Mouse (Mus musculus) CH12.LX (cell line): ENCODE data around the gene Impg1. TPM values are rescaled to one million over a fixed set of nuclear protein-coding genes. Genes with fewer than 3 reads are reported as not detected.

ENCODE experiments used
- DNase-seq: peaks from one replicate; pipeline ENCODE4 v3.0.0-alpha.2; 2013; ENCODE audit errors: extremely low read depth
- H3K27ac ChIP-seq: 2 replicates; pipeline ENCODE4 v1.5.1; 2012; ENCODE audit warnings: low read depth, mild to moderate bottlenecking, control low read depth, moderate library complexity; ENCODE audit not compliant: insufficient read depth
- H3K27me3 ChIP-seq: replicated peaks from 2 replicates; pipeline ENCODE3; 2012; ENCODE audit warnings: inconsistent platforms
- H3K36me3 ChIP-seq, 2 experiments: replicated peaks in 1 of 2; 2 replicates each; pipeline versions ENCODE3 to v1.6.1; 2012; ENCODE audit warnings: inconsistent platforms in 1 of 2, low read length in 1 of 2, mild to moderate bottlenecking in 1 of 2, mixed read lengths in 1 of 2, moderate library complexity in 1 of 2; ENCODE audit not compliant: control insufficient read depth in 1 of 2, insufficient read depth in 1 of 2
- H3K4me1 ChIP-seq, 2 experiments: 2 replicates each; pipeline ENCODE4 v1.6.1; 2012; ENCODE audit warnings: inconsistent platforms in 1 of 2, moderate library complexity in 1 of 2; ENCODE audit not compliant: insufficient read depth in 2 of 2, control insufficient read depth in 1 of 2
- H3K4me2 ChIP-seq: 2 replicates; pipeline ENCODE4 v1.6.1; 2012; ENCODE audit warnings: low read depth, mild to moderate bottlenecking, control low read depth; ENCODE audit not compliant: poor library complexity, insufficient read depth, severe bottlenecking
- H3K4me3 ChIP-seq, 3 experiments: fragments of 150-350 bp in 1 of 3; sonication (generic) in 1 of 3; replicated peaks in 1 of 3; 2 replicates each; pipeline versions ENCODE3 to v1.5.1; 2011 to 2012; ENCODE audit warnings: low read depth in 2 of 3, low read length in 2 of 3, mild to moderate bottlenecking in 2 of 3, moderate library complexity in 2 of 3, control low read depth in 1 of 3, improper control_type of control experiment in 1 of 3, inconsistent platforms in 1 of 3, mixed read lengths in 1 of 3; ENCODE audit not compliant: poor library complexity in 1 of 3
- H3K79me2 ChIP-seq: replicated peaks from 2 replicates; pipeline ENCODE4 v1.6.1; 2012; ENCODE audit warnings: mild to moderate bottlenecking, moderate library complexity; ENCODE audit not compliant: control insufficient read depth, poor library complexity, insufficient read depth, severe bottlenecking; ENCODE audit errors: extremely low read depth
- H3K9ac ChIP-seq: 2 replicates; pipeline ENCODE4 v1.6.1; 2012; ENCODE audit warnings: low read depth, mild to moderate bottlenecking, control low read depth, moderate library complexity; ENCODE audit not compliant: insufficient read depth
- H3K9me3 ChIP-seq: replicated peaks from 2 replicates; pipeline ENCODE3; 2012; ENCODE audit warnings: low read length, inconsistent platforms, mixed read lengths
- CHD2 ChIP-seq: IDR thresholded peaks from 2 replicates; pipeline ENCODE4 v1.6.1; 2011; ENCODE audit warnings: low read length, improper control_type of control experiment
- E2F4 ChIP-seq: IDR thresholded peaks from 2 replicates; pipeline ENCODE4 v1.6.1; 2011; ENCODE audit warnings: low read depth, low read length, improper control_type of control experiment; ENCODE audit not compliant: insufficient replicate concordance
- EP300 ChIP-seq: IDR thresholded peaks from 2 replicates; pipeline ENCODE4 v1.6.1; 2011; ENCODE audit warnings: low read length, improper control_type of control experiment
- HCFC1 ChIP-seq: IDR thresholded peaks from 2 replicates; pipeline ENCODE4 v1.6.1; 2012; ENCODE audit warnings: low read depth, mild to moderate bottlenecking, inconsistent platforms, low read length, improper control_type of control experiment
- KAT2A ChIP-seq: IDR thresholded peaks from 2 replicates; pipeline ENCODE4 v1.6.1; 2012; ENCODE audit warnings: low read length, improper control_type of control experiment, inconsistent platforms; ENCODE audit not compliant: insufficient replicate concordance
- MAFK ChIP-seq: IDR thresholded peaks from 2 replicates; pipeline ENCODE4 v1.6.1; 2011; ENCODE audit warnings: low read length, improper control_type of control experiment; ENCODE audit not compliant: insufficient replicate concordance
- MEF2A ChIP-seq: IDR thresholded peaks from 2 replicates; pipeline ENCODE4 v1.6.1; 2014; ENCODE audit warnings: low read depth, mild to moderate bottlenecking, inconsistent platforms, low read length, improper control_type of control experiment, borderline replicate concordance
- MXI1 ChIP-seq: IDR thresholded peaks from 2 replicates; pipeline ENCODE4 v1.6.1; 2011; ENCODE audit warnings: mild to moderate bottlenecking, low read depth, low read length, improper control_type of control experiment
- MYC ChIP-seq: IDR thresholded peaks from 2 replicates; pipeline ENCODE4 v1.6.1; 2011; ENCODE audit warnings: low read depth, mild to moderate bottlenecking, improper control_type of control experiment, low read length
- PAX5 ChIP-seq: IDR thresholded peaks from 2 replicates; pipeline ENCODE4 v1.6.1; 2012; ENCODE audit warnings: low read length, inconsistent platforms, mixed read lengths
- RCOR1 ChIP-seq: conservative IDR thresholded peaks from 2 replicates; pipeline ENCODE4 v1.6.1; 2012; ENCODE audit warnings: low read depth, mild to moderate bottlenecking, inconsistent platforms, low read length, improper control_type of control experiment
- TBP ChIP-seq: conservative IDR thresholded peaks from 2 replicates; pipeline ENCODE4 v1.6.1; 2011; ENCODE audit warnings: low read depth, low read length, improper control_type of control experiment
- USF1 ChIP-seq: IDR thresholded peaks from 2 replicates; pipeline ENCODE4 v1.6.1; 2014; ENCODE audit warnings: low read depth, mild to moderate bottlenecking, inconsistent platforms, low read length, improper control_type of control experiment
- USF2 ChIP-seq: conservative IDR thresholded peaks from 2 replicates; pipeline ENCODE4 v1.6.1; 2011; ENCODE audit warnings: low read depth, low read length, improper control_type of control experiment
- ZKSCAN1 ChIP-seq: IDR thresholded peaks from 2 replicates; pipeline ENCODE4 v1.6.1; 2012; ENCODE audit warnings: low read depth, inconsistent platforms, low read length, improper control_type of control experiment, borderline replicate concordance
- ZNF384 ChIP-seq: IDR thresholded peaks from 2 replicates; pipeline ENCODE4 v1.6.1; 2012; ENCODE audit warnings: low read depth, low read length, improper control_type of control experiment, inconsistent platforms
- dilution Hi-C: fragments of 300-500 bp; cut with MboI; formaldehyde crosslinking; loops from 2 replicates; pipeline ENCODE4 v1.14.3; 2020; ENCODE audit warnings: low sequenced_read_pairs; ENCODE audit not compliant: extremely low pct_unique_long_range_greater_than_20kb, extremely low pct_ligation_motif_present
- in situ Hi-C: fragments of 300-500 bp; cut with MboI; formaldehyde crosslinking; loops from 3 replicates; pipeline ENCODE4 v1.14.3; 2019; ENCODE audit warnings: low sequenced_read_pairs, low pct_ligation_motif_present, low pct_unique_long_range_greater_than_20kb, mixed read lengths
- polyA plus RNA-seq: library from polyadenylated mRNA; unstranded; fragments of >175 nt; gene quantifications from 2 replicates; pipeline ENCODE4 v1.2.1, GENCODE M21; 2012; ENCODE audit warnings: low read depth; ENCODE audit not compliant: insufficient read length
- total RNA-seq, 2 experiments: library from RNA; depleted of rRNA; stranded (reverse); fragments of 300-350 nt in 1 of 2; fragments of >200 nt in 1 of 2; gene quantifications; 2 replicates each; pipeline ENCODE4 v1.2.3; 2012 to 2014

Gene Impg1
- total and polyA plus RNA-seq, 3 experiments: 0.13 to 0.90 (median 0.42) TPM

GRCm38 (mm10) chr9:80504496-80505012 is 39.3 kb upstream of the Impg1 start:
- peaks cover 0 to 2% of the 10 kb centered on the region in 2 experiments; a peak in 2 of 4 replicates for H3K4me1 ChIP-seq
- no peak for DNase-seq
- in situ Hi-C loops (no loop called here), dilution Hi-C loops (no loop called here)
- no peaks in the 10 kb centered on the region for H3K27me3 ChIP-seq
- H3K9me3 ChIP-seq: no peaks in the 10 kb centered on the region
- H3K9ac ChIP-seq: no peak overlapping the region
- no peak overlapping the region for H3K4me3 ChIP-seq
- H3K4me2 ChIP-seq: no peak overlapping the region
- H3K79me2 ChIP-seq: no peaks in the 10 kb centered on the region
- no peak overlapping the region for H3K27ac ChIP-seq
- H3K36me3 ChIP-seq: no peaks in the 10 kb centered on the region
- no peak for TF ChIP-seq USF2
- no peak for TF ChIP-seq PAX5
- no peak for TF ChIP-seq HCFC1
- no peak for TF ChIP-seq ZKSCAN1
- TF ChIP-seq E2F4: no peak

- Histone ChIP-seq H3K79me2 (no peaks in the 10 kb centered on the region), H3K4me3 (no peak overlapping the region), H3K9ac (no peak overlapping the region), H3K4me1 (no peaks in the 10 kb centered on the region), H3K9me3 (no peaks in the 10 kb centered on the region), H3K27ac (no peak overlapping the region), H3K27me3 (no peaks in the 10 kb centered on the region), H3K4me2 (no peak overlapping the region), H3K36me3 (no peaks in the 10 kb centered on the region)
- dilution Hi-C loops (no loop called here), in situ Hi-C loops (no loop called here)
- TF ChIP-seq MXI1: no peak
- no peak for TF ChIP-seq RCOR1
- no peak for TF ChIP-seq TBP
- TF ChIP-seq CHD2: no peak
- no peak for TF ChIP-seq USF1
- no peak for TF ChIP-seq EP300
- no peak for TF ChIP-seq MAFK
- TF ChIP-seq E2F4: no peak
- TF ChIP-seq MYC: no peak
- TF ChIP-seq KAT2A: no peak
- no peak for DNase-seq
These were observed 26.3 kb upstream of the Impg1 start for GRCm38 (mm10) chr9:80491591-80491990.

GRCm38 (mm10) chr9:80460420-80460819 is 4.9 kb downstream of the Impg1 start:
- Histone ChIP-seq H3K4me1 (peaks cover 7 to 27% of the 10 kb centered on the region in 2 experiments; a peak in 3 of 4 replicates), H3K4me3 (no peak overlapping the region), H3K27ac (no peak overlapping the region), H3K9ac (no peak overlapping the region), H3K9me3 (no peaks in the 10 kb centered on the region), H3K4me2 (peak overlapping the region; percentile 40), H3K27me3 (no peaks in the 10 kb centered on the region), H3K79me2 (no peaks in the 10 kb centered on the region), H3K36me3 (no peaks in the 10 kb centered on the region)
- TF ChIP-seq MEF2A: peak; percentile 64; the same call in 1 of the 2 replicates
- no peak for TF ChIP-seq E2F4
- 0 out of 2 replicates have a peak, but pooled peaks have one; percentile 20 for TF ChIP-seq EP300
- TF ChIP-seq ZNF384: peak; percentile 73
- DNase-seq: peak; percentile 33
- dilution Hi-C loops: no loop called here
- in situ Hi-C loops: no loop called here
